Mouse (Mus musculus) liver, embryonic 14.5 days (tissue): ENCODE data around the gene Prkar2b.

Experiments
- CTCF ChIP-seq: IDR thresholded peaks from 2 replicates; pipeline ENCODE4 v1.5.1; 2016; ENCODE audit warnings: antibody characterized with exemption, low read depth, control low read depth
- EP300 ChIP-seq: IDR thresholded peaks from 2 replicates; pipeline ENCODE4 v1.6.1; 2016; ENCODE audit warnings: antibody characterized with exemption, low read depth

DNA sequence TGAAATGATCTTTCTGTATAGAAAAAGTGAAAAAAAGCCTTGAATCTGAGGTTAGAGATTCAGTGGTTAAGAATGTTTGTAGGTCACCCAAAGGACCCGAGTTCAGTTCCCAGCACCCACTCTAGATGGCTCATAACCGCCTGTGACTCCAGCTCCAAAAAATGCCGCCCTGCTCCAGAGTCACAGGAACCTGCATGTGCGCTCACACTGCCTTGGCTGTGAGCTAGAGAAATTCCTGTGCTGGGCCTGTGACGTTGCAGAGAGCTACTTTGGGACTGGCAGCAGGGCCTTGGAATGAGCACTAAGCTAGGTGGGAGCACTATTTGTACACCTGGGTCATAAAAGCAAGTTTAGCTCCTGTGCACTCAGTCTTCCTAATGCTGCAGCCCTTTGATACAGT is 144.4 kb downstream of the Prkar2b start:
- TF ChIP-seq CTCF (no peak), EP300 (no peak)
